Mouse (Mus musculus) cerebellum, postnatal 36 days (tissue): Measurements from ENCODE around the gene Ipo9.
A peak's percentile ranks its signal among the peaks of the same experiment; 100 is the strongest.
"Not testable (repeated sequence)": the region's sequence is repeated elsewhere in the genome, so short reads cannot be mapped to it uniquely, and the experiment has no call there.

Experiments used
- DNase-seq, 2 experiments: peaks; one replicate each; pipeline ENCODE4 v3.0.0; 2021 to 2022; ENCODE audit warnings: mixed read lengths in 2 of 2

Ipo9 gene

DNA sequence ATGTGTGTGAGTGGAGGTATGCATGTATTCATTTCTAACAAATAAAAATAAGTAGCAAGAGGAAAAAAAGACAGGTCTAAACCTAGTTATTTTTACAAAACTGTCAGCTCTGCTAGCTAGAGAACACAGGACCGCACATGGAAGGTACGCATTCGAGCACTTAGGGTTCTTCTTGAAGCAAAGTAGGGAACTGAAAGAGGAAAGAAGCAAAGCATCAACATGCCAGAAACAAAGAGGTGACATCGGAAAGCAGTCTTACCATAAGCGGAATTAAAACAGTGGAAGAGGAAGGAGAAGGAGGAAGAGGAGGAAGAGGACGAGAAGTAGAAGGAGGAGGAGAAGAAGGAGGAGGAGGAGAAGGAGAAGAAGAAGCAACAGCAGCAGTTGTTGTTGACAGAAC, 2.9 kb downstream of the Ipo9 start:
- DNase-seq: no peak

DNA sequence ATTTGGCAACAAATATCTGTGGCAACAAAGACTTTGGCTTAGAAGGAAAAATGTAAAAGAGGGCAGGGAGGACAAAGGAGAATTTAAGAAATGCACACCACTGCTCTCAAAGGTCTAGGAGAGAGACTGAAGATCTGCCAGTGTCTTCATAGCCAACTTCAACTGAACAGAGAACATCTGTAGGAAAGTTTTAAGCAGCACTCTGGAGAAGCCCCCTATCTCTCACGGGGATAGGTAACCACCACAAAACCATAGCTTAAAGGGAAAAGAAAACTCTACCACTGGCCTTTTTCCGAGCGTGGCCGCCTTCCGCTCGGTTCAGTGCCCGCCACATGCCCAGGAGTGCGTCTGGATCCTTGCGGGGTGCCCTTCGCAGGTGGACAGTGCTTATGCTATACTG, 3.7 kb downstream of the Ipo9 start:
- DNase-seq: peak in 1 of 2 experiments; percentile 9

DNA sequence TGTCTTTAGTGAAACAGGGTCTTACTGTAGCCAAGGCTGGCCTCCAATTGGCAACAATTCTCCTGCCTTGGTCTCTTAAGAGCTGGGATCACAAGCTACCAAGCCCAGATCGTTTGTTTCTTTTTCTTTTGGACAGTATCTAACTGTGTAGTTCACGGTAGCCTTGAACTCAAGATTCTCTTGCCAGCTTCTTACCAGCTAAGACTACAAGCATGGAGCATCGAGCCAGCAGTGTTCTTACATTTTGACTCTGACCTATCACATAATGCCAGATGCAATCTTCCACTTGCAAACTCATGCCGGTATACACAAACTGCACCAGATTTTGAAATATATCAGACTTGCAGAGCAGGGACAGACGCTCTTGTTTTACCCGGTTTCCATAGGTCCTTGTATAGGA, 7.5 kb downstream of the Ipo9 start:
- DNase-seq: no peak

DNA sequence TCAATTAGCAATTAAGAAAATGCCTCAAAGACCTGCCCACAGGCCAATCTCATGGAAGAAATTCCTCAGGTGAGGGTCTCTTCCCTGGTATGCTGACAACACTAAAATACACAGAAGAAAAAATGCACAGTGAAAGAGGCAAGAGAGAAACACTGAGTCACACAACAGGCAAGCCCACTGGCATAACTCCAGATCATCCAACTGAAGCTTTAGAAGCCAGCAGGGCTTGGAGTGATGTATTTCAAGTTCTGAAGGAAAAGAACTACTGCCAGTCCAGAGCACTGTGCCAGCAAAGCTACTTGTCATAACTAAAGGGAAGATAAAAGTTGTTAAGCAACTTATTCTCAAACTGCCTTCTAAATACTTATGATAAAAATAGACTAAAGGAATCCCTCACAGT, 16.3 kb downstream of the Ipo9 start:
- no peak for DNase-seq

DNA sequence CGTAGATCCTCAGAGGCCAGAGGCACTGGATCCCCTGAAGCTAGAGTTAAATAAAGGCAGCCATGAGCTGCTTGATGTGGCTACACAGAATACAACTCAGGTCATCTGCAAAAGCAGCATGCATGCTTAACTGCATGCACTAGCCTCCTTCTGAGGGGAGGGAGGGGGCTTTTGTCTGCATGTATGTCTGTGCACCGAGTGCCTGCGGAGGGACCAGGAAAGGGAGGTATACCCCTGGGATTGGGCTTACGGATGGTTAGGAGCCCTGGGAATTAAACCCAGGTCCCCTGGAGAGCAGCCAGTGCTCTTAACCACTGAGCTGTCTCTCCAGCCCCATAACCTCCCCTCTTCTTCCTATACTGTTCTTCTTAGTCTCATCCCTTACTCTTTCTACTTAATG, 18.2 kb downstream of the Ipo9 start:
- DNase-seq: no peak

DNA sequence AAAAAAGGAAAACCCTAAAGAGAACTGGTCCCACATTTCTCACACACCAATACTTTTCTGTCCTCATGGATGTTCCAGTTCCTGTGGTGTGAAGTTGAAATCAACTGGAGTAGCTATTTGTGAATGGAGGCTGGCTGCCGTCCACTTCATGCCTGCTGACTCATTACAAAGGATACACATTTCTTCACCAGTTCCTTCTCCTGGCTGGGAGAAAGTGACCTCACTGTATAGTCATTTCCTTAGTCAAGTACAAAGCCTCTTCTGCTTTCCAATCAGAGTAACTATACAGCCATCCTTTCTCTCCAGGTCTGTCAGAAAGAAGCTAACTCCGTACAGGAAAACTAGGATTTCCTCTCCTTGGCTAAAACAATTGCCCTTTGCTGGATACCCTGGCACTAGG, 19.3 kb downstream of the Ipo9 start:
- no peak for DNase-seq

DNA sequence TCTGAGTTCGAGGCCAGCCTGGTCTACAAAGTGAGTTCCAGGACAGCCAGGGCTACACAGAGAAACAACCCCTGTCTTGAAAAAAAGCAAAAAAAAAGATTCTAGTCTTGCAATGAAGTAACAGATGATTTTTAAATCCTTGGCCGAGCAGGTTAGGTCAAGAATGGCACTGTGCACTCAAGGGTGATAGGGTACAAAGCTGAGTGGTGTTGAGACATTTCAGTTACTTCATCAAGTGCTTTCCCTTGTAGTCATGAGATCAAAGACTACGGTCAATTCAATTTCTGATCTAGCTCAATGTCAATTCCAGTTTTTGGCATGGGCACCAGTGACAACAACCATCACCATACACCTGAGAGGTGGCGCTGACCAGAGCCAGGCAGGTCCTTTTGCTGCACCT, 21.3 kb downstream of the Ipo9 start:
- no peak for DNase-seq

DNA sequence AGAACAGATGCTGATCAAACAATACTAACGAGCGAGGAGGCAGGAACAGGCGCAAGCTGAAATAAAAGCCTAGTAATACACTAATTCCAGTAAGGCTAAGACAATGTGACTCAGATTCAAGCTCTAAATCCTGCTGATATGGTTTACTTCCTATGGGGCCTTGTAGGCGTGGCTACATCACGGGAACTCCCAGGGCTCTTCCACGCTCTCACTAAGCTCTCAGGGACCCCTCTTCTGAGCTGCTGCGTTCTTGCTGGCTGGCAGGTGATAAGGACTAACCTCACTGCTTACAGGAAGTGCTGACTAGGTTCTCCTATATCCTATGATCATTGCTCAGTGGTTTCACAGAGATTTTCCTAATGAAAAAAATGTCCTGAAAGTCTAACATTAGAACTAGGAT, 24.9 kb downstream of the Ipo9 start:
- no peak for DNase-seq

DNA sequence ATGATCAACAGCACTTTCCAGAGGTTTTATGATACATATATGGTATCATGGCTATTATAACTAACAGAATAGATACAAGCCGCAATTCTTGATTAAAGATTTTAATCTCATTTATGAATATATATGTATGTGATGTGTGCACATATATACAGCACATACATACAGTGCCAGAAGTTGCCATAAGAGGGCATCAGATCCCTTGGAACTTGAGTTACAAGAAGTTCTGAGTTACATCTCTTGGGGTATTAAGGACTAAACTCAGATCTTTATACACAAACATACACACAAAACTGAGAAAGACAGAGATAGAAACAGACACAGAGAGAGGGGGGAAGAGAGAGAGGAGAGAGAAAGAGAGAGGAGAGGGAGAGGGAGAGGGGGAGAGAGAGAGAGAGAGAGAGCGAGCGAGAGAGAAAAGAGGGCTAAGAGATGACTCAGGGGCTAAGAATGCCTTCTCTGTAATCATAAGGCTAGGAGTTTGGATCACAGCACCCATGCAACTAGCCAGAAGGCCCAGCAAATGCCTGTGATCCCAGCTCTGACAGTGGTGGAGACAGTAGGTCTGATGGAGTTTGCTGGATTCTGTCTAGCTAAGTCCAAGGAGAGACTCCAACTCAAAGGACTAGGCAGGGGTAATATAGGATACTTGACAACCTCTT, 28.7 kb downstream of the Ipo9 start:
- no peak for DNase-seq

DNA sequence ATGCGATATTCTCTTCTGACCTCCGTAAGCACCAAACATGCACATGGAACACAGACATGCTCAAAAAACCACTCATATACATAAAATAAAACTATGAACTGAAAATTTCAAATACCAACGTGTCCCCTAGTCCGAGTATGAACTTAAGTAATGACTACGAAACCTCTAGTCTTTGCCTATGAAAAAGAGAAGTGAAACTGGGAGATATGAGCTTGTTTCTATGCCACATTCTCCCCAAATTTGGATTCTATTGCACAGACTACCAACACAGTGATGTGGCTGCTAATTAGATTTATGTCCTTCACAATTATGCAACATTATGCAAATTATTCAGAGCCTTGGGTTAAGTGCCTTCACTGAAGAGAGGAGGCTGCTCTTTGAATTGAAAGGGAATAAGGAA, 30.8 kb downstream of the Ipo9 start:
- DNase-seq: no peak

DNA sequence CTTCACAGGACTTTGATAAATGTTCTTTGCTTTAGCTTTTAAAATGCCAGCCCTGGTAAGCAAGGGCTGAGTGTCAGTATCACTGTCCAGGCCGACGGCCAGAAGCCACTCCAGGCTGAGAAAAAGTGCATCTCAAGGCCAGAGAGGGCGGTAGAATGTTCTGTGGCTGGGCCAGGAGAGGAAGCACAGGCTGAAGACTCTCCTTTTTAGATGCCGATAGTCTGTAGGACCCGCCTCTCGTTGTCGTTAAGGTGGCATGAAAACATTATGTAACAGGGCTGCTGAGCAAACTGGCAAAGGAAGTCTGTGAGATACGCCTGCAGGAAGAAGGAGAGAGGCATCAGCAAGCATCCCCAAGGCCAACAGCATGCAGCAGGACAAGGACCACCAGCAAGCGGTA, 45.1 kb downstream of the Ipo9 start:
- DNase-seq: no peak

DNA sequence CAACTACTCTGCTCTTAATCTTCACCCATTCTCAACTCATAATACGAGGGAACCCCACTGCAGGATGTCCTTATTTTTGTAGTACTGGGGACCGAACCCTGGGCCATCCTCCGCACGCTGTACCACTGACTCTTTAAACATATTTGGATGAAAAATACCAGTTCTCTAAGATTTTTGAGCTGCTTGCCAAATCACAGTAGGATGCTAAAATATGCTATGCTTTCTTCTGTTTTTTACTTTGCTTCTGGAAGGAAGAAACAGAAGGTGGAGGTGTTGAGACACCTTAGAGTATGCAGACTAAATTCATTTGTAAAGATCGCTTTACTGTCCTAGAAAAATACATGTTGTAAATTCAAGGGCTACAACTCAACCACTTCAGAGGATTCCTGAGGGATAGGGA, 46.1 kb downstream of the Ipo9 start:
- no peak for DNase-seq

DNA sequence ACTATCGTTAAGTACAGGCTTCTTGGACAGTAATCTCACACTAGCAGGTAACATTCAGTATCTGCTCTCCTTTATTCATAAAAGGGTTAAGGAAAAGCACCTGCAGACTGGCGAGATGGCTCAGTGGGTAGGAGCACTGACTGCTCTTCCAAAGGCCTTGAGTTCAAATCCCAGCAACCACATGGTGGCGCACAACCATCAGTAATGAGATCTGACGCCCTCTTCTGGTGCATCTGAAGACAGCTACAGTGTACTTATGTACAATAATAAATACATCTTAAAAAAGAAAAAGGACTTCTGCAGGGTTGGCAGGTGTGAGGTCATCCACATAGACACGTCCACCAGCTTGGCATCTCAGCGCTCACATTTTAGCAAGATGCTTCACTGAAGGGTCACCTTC, 48.7 kb downstream of the Ipo9 start:
- DNase-seq: not testable (repeated sequence)

DNA sequence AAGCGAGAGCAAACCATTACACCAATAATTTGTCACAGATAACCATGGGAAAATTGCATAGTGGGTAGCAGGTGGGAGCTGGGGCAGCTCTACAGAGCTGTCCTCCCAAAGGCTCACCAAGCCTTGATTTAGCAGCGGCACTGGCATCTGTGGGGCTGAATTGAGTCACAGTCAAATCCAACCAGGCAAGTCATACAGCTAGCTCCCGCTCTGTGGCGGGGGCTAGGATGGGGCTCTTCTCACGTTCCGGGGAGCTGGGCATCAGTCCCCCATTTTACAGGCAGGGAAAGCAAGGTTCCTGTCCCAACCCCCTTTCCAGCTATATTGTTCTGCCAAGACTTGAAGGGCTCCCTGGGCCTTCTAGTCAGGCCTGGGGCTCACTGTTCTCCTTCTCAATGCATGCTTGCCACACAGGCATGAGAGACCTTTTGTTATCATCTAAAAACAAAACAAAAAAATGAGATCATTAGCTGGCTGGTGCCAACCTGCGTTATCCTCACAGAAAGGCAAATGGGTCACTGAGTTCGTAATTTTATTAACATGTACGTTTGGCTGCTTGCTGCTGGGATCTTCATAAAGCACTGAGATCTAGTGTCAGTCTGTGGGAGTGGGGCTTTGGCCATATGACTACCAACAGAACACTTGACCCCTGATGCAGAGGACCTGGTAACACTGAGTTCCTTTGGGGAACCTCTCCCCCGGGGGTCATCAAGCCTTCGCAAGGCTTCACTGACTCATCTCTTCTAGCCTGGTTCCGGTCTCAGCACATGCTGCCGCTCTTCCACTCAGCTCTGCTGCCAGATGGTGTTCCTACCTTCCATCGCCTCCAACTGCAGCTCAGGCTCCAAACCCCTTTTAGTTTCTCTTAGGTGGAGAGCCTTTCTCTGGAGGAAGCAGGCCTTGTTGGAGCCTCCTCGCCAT, 50.0 kb downstream of the Ipo9 start:
- DNase-seq: peak; percentile 47

DNA sequence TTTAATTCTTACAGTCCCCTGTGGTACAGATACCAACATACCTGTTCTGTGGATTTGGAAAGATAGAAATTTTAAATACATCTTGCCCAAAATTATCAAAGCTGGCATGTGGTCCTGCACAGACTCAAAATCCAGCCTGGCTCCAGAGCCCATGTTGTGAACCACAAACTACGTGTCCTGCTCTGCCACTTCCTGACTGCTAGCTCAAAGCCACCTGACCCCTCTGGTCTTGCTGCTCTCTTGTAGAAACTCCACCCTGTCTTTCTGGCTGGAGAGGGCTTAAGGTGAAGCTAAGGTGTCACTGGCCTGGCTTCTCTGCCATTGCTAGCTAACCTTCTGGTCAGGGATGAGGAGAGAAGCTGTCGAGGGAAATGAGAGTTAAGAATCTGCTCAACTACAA, 51.3 kb downstream of the Ipo9 start:
- DNase-seq: no peak

DNA sequence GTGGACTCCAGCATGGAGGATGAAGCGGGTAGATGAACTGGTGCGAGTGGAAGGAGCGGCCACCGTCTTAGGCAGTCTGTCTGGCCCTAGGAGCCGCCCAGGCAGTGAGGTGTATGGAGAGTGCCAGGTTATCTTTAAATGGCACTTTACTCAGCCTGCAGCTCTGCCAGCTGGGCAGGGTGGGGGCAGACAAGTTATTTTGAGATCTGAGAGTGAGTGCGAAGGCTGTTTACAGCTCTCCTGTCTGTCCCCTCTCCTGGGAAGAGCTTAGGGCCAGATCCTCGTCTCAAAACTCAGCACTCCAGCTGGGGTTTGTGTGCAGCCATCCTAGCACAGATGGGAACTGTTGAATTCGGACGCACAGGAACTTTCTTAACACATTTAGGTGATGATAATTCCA, 51.7 kb downstream of the Ipo9 start:
- DNase-seq: no peak

DNA sequence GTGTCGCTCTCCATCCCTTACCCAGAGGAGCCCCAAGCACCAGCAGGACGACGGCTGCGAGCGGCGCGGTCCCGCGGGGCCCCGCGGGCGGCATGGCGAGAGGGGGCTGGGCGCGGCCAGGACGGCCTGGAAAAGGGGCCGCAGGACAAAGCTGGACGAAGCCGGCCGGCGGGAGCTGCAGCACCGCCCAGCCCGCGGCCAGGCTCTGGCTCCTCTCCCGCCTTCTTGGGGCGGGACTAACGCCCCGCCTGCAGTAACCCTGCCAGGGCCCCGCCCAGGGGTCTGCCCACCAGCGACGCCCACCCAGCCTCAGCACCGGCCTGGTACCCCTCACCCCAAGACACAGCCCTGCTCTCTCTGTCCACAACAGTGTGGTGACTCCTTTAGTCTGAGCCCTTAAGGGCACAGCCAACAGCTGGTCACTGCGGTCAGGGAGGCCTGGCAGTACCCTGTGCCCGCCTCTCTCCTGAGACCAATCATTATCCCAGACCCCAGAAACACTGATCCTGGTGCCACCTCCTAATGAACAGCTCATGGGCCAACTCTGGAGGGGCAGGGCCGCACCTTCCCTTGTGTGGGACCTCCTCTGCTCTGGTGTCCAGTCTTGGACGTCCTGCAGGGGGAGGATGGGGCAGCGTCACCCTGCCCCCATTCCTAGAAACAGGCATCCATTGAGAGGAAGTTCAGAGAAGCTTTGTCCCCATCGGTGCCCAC, 55.3 kb downstream of the Ipo9 start, which contains the start of gene Shisa4:
Gene Shisa4 (minus strand): TSS at position 370 of the 714 bp plus-strand sequence.
- DNase-seq: peak; percentile 66 to 73

DNA sequence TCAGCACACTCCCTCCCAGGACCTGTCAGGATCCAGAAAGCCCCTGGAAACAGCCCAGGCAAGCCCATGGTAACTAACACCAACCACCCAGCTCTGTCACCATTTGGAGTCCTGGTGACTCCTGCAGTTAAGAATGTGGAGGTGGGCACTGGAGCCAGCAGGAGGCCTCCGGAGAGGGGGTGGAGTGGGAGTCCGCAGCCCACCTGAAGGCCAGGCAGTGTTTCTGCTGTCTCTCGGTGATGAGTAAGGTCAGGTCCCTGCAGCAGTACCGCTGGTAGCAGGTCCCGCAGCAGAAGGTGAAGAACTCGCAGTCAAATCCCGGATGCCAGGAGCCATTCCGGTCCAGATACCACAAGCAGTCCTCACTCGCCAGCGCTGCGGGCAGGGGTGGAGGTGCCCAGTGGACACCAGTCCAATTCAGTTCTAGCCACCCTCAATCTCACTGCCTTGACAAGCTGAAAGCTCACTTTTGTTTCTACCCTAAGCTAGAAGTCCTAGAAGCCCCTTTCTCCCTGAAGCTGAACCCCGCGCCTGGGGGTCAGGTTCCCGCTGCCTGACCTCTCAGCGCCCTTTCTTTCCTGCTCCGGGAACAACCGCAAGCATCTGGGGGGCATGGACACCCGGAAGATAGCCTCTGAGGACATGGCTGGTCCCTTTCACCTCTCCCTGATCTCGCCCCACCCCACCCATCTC, 56.0 kb downstream of the Ipo9 start:
- peak; percentile 55 for DNase-seq

DNA sequence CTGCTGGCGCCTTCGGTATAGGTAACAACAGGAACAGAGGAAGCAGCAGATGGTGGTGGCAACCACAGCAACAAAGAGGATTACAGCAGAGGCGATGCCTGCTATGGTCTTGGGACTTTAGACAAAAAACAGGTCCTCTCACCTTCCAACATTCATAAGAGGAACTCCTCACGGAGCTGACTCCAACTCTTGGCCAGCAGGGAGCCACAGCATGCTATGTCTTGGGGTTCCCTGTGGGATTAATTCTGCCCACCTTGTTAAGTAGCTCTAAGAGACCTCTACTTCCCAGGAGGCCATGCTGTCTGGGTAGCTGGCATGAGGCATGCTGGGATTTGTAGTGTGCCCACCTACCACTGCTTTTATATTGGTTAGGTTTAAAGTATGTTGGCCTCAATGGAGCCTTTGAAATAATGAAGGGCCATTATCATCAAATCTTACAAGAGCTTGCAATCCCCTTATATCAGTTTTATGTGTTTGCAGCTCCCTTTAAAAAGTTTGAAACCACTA, 57.1 kb downstream of the Ipo9 start:
- DNase-seq: no peak

DNA sequence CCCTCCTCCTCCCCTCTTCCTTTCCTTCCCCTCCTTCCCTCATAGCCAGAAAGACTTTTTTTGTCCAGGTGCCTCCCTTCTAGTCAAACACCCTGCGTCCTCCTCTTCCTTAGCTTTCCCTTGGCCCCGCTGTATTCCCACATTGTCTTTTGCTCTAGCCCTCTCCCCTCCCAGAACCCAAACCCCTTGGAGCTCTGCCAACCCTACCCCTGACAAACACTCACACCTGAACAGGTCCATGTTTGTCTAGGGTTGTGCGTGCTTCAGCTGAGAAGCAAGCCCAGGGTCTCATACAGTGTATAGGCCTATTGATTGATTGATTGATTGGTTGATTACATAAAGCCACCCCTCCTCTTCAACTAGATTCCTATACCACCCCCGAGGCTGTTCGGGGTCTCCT, 60.9 kb downstream of the Ipo9 start:
- no peak for DNase-seq

DNA sequence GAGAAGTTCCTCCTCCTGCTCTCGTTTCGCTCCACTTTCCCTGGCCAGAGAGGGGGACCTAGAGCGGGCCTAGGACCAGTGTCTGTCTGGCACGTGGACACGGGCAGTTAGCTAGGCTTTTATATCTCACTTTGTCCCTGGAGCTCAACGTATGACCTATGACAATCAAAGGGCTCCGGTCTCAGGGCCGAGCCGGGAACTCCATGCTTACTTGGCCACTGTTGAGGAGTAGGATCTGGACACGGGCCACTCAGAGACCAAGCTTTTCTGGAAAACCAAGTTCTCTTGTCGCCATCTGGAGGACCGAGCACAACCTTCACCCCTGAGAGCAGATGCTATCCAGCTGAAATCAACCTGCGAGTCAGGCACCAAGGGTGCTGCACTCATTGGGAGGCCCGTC, 61.3 kb downstream of the Ipo9 start:
- peak; percentile 39 to 55 for DNase-seq

DNA sequence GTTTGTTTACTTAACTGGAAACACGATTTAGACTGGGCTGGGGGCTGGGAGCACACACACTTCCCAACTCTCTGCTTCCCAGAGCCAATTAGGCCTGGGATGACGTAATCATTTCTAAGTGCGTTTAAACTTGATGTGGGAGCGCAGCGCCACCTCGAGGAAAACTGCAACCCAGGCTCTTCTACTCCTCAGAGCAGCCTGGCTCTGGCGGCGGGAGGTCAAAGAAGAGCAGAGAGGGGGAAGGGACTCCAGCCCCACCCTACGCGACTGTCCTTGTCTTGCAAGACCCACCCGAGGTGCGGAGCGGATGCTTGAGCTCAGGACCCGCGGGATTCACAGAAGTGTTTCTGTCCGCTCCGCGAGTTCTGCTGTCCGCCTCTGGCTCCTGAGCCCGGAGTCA, 62.1 kb downstream of the Ipo9 start:
- peak; percentile 90 to 92 for DNase-seq

DNA sequence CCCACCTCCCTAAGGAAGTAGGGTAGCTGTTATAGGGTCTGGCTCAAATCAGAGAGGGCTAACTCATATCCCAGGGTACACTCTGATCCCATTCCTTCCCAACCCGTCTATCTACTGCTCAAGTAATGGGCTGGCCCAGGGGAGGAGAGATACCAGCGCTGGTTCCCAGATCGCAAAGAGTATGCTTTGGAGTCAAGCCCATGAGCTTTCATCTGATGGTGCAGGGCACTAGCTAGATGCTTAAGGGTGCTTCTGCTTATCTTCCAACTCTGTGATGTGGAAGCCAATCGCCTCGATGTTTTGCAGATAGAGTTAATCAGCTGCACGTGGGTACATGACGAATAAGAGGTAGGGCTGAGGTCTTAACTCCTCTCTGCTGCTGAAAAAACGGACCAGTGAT, 62.7 kb downstream of the Ipo9 start:
- no peak for DNase-seq
